Mouse (Mus musculus) spleen, postnatal 4 days (tissue): ENCODE results near the gene Rnf144a.
"Not testable (repeated sequence)": the region's sequence is repeated elsewhere in the genome, so short reads cannot be mapped to it uniquely, and the experiment has no call there.

Source experiments
- DNase-seq, 2 experiments: peaks; one replicate each; pipeline ENCODE4 v3.0.0; 2022; ENCODE audit warnings: low spot score in 2 of 2

Gene Rnf144a

GRCm38 (mm10) chr12:26415104-26415771 is at the start of gene Rnf144a:
Gene Rnf144a (minus strand): TSS chr12:26415254.
- DNase-seq, result peak; percentile 91 to 99

GRCm38 (mm10) chr12:26460091-26460490 is 45.0 kb upstream of the Rnf144a start:
- no peak for DNase-seq

- DNase-seq, result peak; percentile 90 to 92
Measured at GRCm38 (mm10) chr12:26456028-26456698, 41.1 kb upstream of the Rnf144a start, which contains the start of gene Rsad2. Gene Rsad2 (minus strand): TSS chr12:26456452.

- no peak for DNase-seq
Measured at GRCm38 (mm10) chr12:26454682-26455081, 39.6 kb upstream of the Rnf144a start.

GRCm38 (mm10) chr12:26452951-26453350 is 37.9 kb upstream of the Rnf144a start:
- DNase-seq, result no peak

GRCm38 (mm10) chr12:26451150-26451549 is 36.1 kb upstream of the Rnf144a start:
- DNase-seq, result no peak

GRCm38 (mm10) chr12:26449483-26449882 is 34.4 kb upstream of the Rnf144a start:
- DNase-seq, result no peak

- no peak for DNase-seq
Measured at GRCm38 (mm10) chr12:26446377-26447045, 31.5 kb upstream of the Rnf144a start.

- DNase-seq, result no peak
Measured at GRCm38 (mm10) chr12:26444511-26444910, 29.5 kb upstream of the Rnf144a start.

- DNase-seq, result peak; percentile 71 to 89
Measured at GRCm38 (mm10) chr12:26444054-26444453, 29.0 kb upstream of the Rnf144a start.

GRCm38 (mm10) chr12:26439366-26439765 is 24.3 kb upstream of the Rnf144a start:
- DNase-seq, result no peak

- no peak for DNase-seq
Measured at GRCm38 (mm10) chr12:26437950-26438349, 22.9 kb upstream of the Rnf144a start.

GRCm38 (mm10) chr12:26436334-26436733 is 21.3 kb upstream of the Rnf144a start:
- no peak for DNase-seq

GRCm38 (mm10) chr12:26428771-26429170 is 13.7 kb upstream of the Rnf144a start:
- not testable (repeated sequence) for DNase-seq

GRCm38 (mm10) chr12:26424841-26425240 is 9.8 kb upstream of the Rnf144a start:
- DNase-seq, result no peak

GRCm38 (mm10) chr12:26418322-26418721 is 3.3 kb upstream of the Rnf144a start:
- DNase-seq, result peak; percentile 39 to 64

GRCm38 (mm10) chr12:26416636-26417295 is 1.7 kb upstream of the Rnf144a start:
- no peak for DNase-seq

GRCm38 (mm10) chr12:26414451-26415103 is 477 bp downstream of the Rnf144a start:
- DNase-seq, result peak; percentile 47 to 83

- no peak for DNase-seq
Measured at GRCm38 (mm10) chr12:26413961-26414411, 1.1 kb downstream of the Rnf144a start.

- no peak for DNase-seq
Measured at GRCm38 (mm10) chr12:26412802-26413201, 2.3 kb downstream of the Rnf144a start.

- no peak for DNase-seq
Measured at GRCm38 (mm10) chr12:26411841-26412450, 3.1 kb downstream of the Rnf144a start.
